Mouse (Mus musculus): ENCODE results near the gene Mettl6.

- TF ChIP-seq CTCF (IDR thresholded peaks at IDR 0.05; ENCODE audit: insufficient read depth, low read length) (no peak), POLR2A (IDR thresholded peaks at IDR 0.05; ENCODE audit: borderline replicate concordance, extremely low read depth, low read depth, low read length) (no peak)
Observed at GRCm38 (mm10) chr14:31530847-31531246, 36.0 kb upstream of the Mettl6 start.
